Mouse (Mus musculus): ENCODE data around the gene Zfp865.
"Not testable (repeated sequence)": the region's sequence is repeated elsewhere in the genome, so short reads cannot be mapped to it uniquely, and the experiment has no call there.

Zfp865 gene

DNA sequence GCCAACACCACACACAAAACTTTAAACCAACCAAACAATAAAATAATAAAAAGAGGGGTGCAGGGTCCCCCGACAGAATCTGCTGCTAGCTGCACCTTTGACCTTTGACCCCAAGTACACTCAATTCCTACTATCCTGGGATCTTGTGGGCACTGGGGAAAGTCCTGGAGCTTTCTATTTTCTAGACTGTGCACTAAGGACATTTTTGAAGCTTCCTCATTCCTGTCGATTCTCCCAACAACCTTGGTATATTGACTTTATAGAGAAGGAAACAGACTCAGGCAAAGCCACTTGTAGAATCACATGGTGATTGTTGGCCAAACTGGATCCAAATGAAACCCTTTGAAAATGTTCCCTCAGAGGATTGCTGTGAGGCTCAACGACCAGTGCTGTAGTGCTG is 4.1 kb upstream of the Zfp865 start:
- no peak for DNase-seq

DNA sequence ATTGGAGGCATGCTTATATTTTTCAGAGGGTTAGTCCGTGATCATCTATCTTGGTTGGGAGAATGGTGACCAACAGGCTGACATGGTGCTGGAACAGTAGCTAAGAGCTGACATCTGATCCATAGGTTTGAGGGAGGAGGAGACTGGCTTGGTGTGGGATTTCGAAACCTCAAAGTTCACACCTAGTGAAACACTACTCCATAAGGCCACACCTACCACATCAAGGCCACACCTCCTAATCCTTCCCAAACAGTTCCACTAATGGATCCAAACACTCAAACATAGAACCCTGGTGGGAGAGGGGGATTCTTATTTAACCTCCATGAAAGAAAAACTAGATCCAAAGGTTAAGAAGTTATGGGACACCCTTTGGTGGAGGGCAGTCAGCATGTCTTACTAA is 3.3 kb upstream of the Zfp865 start:
- no peak for DNase-seq

DNA sequence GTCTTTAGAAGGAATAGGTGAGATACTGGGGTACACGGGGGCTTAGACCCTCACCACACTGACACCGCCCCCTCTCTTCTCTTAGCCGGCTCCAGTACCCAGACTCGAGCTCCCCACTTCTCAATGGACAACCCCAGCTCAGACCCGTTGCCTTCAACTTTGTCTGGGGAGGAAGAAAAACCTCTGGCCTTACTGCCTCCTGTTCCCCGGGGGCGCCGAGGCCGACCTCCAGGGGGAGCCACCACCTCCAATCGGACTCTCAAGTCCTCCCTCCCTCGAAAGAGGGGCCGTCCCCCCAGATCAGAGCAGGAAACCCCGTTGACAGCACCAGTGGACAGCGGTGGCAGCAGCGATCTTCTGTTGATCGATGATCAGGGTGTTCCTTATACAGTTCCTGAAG is 2.8 kb upstream of the Zfp865 start:
- DNase-seq, result peak in 1 of 2 experiments; percentile 40

DNA sequence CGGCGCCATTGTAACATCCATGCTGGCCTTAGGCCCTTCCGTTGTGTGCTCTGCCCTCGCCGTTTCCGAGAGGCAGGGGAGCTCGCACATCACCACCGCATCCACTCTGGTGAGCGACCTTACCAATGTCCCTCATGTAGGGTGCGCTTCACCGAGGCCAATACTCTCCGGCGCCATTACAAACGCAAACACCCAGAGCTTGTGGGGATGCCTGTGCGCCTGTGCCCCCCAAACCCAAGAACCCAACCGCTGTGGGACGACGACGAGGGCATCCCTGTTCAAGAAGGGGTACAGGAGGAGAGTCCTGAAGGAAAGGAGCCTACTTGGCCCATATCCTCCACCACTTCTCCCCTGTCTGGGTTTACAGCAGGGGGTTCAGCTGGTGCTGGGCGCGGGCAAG is 2.2 kb upstream of the Zfp865 start:
- DNase-seq, result no peak

DNA sequence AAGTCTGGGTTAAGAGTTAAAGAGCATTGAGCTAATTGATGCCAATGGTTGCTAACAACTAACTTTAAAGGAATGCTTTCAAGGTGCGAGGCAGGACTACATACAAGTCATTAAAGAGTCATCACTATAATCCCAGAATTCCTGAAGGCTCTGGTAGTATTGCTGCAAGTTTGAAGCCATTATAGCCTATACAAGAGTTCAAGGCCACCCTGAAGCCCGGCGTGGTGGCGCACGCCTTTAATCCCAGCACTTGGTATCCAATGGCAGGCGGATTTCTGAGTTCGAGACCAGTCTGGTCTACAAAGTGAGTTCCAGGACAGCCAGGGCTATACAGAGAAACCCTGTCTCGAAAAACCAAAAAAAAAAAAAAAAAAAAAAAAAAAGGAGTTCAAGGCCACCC is 600 bp upstream of the Zfp865 start:
- DNase-seq, result not testable (repeated sequence)

DNA sequence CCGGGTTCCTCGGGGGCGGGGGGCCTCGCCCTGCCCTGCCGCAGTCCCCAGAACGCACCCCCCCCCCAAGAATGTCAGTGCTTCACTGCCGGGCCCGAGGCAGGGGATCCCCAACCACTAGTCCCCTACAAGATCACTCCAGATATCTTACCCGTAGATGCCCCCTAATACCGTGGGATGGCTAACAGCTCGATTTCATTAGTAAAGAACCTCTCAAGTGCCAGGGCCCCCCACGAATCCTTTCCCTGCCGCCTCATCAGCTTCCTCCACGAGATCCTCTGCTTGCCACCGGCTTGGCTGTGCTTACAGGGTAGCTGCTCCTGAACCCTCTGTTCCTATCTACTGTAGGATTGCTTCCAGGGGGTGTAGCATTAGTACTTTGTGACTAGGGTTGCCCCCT is 509 bp downstream of the Zfp865 start:
- no peak for DNase-seq

DNA sequence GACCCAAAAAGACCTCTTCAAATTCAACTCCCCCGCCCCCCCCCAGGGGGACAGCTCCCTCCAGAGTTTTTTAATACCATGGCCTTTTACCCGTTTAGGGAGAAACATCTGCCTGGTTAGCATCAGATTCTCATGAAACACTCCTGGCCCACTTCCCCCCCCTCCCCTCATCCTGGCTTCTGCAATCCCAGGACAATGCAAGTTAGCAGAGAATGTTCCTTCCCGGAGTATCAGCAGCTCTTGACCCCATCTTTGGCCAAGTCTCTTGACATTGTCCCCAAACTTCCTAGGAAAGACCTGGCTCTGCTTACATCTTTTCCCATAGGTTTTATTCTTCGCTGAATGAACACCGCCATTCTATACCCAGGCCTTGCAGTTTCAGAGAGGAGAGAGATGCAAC is 1.0 kb downstream of the Zfp865 start:
- DNase-seq, result no peak

DNA sequence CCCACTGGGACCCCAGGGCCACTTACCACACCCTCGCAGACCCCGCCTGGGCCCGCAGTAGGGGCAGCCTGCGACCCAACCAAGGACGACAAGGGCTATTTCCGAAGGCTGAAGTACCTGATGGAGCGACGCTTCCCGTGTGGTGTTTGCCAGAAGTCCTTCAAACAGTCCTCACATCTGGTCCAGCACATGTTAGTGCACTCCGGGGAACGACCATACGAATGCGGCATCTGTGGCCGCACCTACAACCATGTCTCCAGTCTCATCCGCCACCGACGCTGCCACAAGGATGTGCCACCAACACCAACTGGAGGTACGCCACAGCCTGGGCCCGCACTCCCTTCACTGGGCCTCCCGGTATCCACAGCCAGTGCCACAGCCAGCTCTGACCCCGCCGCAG is 9.4 kb downstream of the Zfp865 start:
- DNase-seq, result no peak

DNA sequence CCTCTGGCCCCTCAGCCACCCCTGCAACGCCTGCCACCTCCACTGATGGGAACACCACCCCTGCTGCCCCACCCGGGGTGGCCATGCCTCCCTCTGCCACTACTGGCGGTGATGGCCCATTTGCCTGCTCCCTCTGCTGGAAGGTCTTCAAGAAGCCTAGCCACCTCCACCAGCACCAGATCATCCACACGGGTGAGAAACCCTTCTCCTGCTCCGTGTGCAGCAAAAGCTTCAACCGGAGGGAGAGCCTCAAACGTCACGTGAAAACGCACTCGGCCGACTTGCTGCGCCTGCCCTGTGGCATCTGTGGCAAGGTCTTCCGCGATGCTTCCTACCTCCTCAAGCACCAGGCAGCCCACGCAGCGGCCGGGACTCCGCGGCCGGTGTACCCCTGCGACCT is 9.8 kb downstream of the Zfp865 start:
- no peak for DNase-seq

DNA sequence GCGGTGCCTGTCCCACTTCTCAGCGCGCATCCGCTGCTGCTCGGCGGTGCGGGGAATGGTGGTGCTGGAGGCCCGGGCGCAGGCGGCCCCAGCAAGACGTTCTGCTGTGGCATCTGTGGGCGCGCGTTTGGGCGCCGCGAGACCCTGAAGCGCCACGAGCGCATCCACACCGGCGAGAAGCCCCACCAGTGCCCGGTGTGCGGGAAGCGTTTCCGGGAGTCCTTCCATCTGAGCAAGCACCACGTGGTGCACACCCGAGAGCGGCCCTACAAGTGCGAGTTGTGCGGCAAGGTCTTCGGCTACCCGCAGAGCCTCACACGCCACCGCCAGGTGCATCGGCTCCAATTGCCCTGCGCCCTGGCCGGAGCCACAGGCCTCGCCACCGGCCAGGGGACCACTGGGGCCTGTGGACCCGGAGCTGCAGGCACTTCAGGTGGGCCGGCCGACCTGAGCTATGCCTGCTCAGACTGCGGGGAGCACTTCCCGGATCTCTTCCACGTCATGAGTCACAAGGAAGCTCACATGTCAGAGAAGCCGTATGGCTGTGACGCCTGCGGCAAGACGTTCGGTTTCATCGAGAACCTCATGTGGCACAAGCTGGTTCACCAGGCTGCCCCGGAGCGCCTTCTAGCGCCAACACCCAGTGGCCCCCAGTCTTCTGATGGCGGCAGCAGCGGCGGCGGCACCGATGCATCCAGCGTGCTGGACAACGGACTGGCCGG is 10.5 kb downstream of the Zfp865 start:
- no peak for DNase-seq

DNA sequence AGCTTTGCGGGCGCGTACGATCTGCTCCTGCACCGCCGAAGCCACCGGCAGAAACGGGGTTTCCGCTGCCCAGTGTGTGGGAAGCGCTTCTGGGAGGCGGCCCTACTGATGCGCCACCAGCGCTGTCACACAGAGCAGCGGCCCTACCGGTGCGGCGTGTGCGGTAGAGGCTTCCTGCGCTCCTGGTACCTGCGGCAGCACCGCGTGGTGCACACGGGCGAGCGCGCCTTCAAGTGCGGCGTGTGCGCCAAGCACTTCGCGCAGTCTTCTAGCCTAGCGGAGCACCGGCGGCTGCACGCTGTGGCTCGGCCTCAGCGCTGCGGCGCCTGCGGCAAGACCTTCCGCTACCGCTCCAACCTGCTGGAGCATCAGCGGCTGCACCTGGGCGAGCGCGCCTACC is 11.3 kb downstream of the Zfp865 start:
- no peak for DNase-seq

DNA sequence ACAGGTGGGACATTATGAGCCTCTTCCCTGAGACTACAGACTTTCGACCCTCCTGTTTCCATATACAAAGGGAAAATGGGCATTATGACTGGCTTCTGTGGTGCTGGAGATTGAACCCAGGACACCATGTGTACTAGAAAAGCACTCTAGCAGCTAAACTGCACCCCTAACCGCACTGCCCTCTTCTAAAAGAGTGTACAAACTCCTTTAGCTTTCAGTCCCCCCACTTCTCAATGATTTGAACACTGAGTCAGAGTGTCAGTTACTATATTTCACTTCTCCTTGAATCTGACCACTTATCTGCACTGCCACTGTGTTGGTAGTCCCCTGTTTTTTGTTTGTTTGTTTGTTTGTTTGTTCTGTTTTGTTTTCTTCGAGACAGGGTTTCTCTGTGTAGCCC is 13.6 kb downstream of the Zfp865 start, which contains the start of gene 4632433K11Rik:
TSS of gene 4632433K11Rik (plus strand) at position 301 of the 400 bp plus-strand sequence.
- no peak for DNase-seq

DNA sequence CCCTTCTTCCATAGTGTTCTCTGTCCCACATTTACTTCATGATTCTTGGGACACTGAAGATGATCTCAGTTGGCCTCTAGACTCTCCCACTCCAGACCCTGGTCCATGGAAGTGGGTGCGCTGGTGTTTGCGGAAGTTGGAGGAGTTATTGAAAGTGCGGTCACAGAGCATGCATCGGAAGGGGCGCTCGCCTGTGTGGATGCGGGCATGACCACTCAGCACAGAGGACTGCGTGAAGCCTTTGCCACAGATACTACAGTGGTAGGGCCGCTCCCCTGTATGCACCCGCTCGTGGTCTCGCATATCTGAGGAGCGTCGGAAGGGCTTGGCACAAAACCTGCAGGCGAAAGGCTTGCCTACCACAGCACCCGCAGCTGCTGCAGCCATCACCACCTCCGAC is 15.5 kb downstream of the Zfp865 start:
- no peak for DNase-seq

DNA sequence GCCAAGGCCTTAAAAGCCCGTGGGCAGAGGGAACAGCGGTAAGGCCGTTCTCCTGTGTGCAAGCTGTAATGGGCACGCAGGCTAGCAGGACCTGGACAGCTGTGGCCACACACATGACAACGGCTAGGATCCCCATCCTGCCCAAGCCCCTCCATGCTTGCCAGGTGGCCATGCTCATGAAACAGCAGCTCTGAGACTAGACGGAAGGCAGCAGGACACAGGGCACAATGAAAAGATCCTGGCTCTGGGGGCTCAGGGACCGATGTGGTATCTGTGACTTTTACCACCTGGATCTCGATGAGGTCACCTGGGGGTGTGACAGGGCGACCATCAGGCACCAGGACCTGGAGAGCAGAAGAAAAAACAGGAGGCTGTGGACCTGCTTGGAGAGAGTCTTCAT is 16.0 kb downstream of the Zfp865 start:
- no peak for DNase-seq

DNA sequence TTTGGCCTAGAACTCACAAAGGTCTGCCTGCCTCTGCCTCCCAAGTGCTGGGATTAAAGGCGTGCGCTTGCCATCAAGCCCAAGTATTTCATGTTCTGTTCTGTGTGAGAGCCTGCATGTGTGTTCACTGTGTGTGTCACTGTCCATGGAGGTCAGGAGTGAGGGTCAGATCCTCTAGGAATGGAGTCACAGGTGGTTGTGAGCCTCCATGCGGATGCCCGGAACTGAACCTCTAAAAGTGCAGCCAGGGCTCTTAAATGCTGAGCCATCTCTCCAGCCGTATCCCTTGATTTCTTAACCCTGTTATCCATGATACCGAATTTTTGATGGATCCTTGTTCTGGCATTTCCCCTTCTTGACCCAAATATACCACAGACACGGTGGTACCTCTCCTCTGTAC is 16.9 kb downstream of the Zfp865 start:
- DNase-seq, result no peak

DNA sequence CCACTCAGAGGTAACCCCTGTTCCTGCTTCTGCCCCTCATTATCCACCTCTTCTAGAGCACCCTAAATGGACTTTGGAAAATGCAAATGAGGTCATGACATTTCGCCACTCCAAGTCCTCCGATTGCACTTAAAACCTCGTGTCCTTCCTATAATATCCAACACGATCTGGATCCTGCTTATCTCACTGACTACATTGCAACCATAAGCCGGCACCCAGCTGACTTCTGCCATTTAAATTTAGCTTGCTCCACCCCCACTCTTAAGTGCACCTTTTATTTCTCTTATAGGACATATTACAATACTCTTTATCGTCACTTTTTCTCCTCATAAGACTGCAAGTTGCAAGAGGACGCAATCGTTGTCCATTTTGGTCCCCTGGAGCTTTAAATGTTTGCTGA is 17.3 kb downstream of the Zfp865 start:
- no peak for DNase-seq

DNA sequence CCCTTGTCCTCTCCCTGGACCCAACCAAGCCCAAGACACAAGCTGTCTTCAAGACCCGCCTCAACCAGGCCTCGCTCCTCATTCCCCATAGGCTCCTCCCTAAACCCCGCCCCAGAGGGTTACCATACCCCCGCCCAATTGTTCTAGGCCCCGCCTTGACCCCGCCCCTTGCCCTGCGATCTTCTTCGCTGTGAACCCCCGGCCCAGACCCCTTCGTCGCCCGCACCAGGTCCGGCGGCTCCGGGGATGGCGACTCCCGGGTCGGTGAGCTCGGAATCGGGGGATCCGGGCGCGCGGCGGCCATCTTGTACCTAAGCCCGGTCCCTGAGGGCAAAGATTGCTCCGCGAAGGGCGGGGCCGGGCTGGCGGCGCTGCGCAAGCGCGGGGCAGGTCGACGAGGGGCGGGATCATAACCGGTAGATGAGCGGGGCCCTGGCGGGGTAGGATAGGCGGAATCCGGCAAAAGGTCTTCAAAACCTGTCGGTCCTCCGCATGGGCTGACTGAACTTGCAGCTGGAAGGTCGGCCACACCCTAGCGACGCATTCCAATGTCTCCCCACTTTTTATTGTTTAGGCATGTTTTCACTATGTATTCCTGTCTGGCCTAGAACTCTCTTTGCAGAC is 18.0 kb downstream of the Zfp865 start, which contains the start of gene Zfp784:
TSS of gene Zfp784 (minus strand) at position 338 of the 624 bp plus-strand sequence.
- peak; percentile 93 to 96 for DNase-seq

DNA sequence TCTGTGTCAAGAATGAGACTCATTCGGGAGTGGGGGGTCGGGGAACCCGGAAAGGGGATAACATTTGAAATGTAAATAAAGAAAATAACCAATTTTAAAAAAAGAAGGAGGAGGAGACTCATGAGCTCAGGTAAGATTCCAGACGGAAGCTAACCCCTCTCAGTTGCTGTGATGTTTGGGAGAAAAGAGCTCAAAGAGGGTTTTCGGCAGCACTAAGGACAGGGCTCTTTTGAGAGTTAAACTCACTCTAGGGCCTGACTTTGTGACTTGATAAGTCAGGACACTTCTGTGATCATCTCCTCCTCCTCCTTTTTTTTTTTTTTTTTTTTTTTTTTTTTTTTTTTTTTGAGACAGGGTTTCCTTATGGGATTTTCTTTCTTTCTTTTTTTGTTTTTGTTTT is 18.8 kb downstream of the Zfp865 start:
- no peak for DNase-seq

DNA sequence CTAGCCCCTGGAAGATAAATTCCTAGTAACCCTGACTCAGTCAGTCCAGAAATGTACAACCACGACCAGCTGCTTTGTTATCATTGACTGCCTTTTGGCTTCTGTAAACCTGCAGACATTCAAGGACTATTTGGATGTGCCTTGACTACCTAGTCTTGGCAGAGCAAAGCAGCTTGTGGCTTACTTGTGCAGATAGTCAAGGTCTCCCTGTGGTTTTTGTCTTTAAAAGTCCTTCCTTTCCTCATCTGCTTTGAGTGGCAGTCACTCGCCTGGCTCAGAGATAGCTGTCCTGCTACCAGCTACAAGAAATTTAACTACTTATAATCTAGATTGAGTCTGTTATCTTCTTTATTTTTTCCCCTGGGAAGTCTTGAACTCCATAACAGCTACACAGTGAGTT is 24.8 kb downstream of the Zfp865 start:
- DNase-seq, result no peak

DNA sequence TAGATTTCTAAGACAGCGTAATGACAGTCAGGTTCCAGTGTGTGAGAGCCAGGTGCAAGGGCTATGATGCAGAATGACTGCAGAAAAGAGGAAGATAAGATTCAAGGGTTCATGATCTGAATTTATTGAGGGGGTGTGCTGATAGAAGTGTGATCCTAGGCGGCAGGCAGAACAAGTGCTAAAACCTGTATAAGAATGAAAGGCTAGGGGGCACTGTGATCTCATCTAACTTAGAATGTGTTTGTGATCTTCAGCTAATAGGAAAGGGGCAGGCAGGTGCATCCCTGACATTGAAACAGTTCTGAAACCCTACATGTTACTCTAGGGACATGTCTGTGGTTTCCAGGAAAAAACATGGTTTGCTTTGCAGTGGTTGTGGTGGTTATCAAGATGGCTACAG is 25.9 kb downstream of the Zfp865 start:
- no peak for DNase-seq

DNA sequence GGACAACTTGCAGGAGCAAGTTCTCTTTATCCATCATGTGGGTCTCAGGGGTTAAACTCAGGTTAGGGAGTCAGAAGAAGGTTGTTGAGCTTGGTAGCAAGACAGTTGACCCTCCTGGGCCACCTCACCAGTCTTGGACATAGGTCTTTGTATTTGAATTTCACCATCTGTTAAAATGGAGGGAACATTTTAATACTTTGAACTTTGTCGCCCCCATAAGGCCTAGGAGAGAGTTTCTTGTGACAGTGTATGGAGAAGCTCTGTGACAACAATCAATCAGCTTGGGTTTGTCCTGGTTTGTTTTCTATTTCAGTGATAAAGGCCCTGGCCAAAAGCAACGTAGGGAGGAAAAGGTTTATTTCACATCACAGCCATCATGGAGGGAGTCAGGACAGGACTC is 27.1 kb downstream of the Zfp865 start:
- peak in 1 of 2 experiments; percentile 38 for DNase-seq

DNA sequence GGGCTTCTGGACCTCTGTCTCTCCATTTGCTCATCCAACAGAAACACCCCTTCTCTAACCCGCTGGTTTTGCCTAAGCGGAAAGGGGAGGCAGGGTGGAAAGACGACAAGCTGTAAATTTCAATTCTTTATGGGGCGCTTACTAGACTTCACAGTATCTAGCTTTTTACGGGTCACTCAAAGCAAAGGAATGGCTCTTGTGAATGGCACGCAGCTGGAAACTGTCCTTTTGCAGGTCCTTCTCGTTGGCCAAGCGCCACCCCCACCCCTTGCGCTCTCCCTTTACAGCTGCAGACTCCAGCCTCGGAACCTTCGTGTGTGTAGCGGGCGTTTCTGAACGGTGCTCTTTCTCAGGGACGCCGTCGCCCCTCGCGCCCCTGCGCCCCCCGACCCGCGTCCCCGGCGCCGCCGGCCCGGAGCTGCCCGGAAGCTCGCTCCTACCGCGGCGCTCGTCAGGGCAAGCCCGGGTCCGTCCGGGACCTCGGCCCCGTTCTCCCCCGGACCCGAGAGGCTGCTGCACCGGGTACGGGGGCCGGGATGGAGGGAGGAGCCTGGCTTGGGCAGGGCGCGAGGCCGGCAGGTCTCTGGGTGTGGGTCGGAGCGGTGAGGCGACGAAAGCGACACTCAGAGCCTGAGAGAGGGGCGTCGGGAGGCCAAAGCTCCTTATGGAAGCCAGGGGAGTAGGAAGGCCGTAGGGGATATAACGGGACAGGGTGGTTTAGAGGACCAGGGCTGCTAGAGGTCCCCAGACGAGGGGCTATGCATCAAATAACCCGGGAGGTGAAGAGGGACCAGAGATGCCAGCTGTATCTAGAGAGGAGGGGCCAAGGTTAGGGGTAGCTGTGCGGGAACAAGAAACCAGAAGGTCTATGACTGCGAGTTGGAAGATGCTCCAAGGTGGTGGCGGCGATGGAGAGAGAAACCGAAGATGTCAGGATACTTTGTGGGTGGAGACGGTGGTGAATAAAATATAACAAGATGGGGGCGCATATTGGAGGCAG is 31.3 kb downstream of the Zfp865 start, which contains the start of gene Zfp580:
TSS of gene Zfp580 (plus strand) at position 346 of the 1,000 bp plus-strand sequence.
- DNase-seq, result peak; percentile 75 to 86

DNA sequence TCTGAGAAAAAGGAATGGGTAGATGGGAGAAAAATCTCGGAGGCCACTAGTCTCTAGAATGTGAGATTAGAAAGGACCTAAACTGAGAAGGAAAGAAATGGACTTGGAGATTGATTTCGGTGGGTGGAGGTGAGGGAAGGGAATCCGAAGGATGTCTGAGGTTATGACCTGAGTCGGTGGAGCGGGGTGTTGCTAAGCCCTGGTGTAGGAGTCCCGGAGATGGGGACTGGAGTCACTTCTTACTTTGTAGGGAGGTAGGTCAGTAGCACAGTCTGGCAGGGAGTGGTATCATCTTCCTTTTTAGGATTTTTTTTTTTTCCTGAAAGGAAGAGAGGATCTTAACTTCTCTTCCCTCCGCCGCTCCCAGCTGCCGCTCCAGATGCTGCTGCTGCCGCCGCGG is 32.3 kb downstream of the Zfp865 start:
- DNase-seq, result no peak
